Mouse (Mus musculus): Measurements from ENCODE around the gene Epas1.

- no peak for TF ChIP-seq CTCF (IDR thresholded peaks at IDR 0.05; ENCODE audit: control insufficient read depth, insufficient read depth, low read length)
- TF ChIP-seq POLR2A (IDR thresholded peaks at IDR 0.05; ENCODE audit: borderline replicate concordance, control insufficient read depth, low read depth, low read length) = no peak
Observed at GRCm38 (mm10) chr17:86828500-86828899, 75.0 kb downstream of the Epas1 start.

Data from bone marrow, adult 2 months (tissue).